Mouse (Mus musculus): ENCODE measurements around the gene 3100002H09Rik. TPM values are rescaled to one million over a fixed set of nuclear protein-coding genes. Genes with fewer than 3 reads are reported as not detected.

Gene 3100002H09Rik
- not detected in 2 replicates for total RNA-seq (2014; rRNA removed)
- not detected in 2 replicates for polyA plus RNA-seq (2012; rRNA removed)

GRCm38 (mm10) chr4:124610703-124611102, at the start of gene 3100002H09Rik:
TSS of gene 3100002H09Rik (minus strand) at chr4:124610803.
- no peaks in the 10 kb centered on the region for H3K27me3 ChIP-seq (ENCODE audit: control insufficient read depth, insufficient read depth, low read length)
- H3K36me3 ChIP-seq (ENCODE audit: control insufficient read depth, insufficient read depth, low read length) = no peaks in the 10 kb centered on the region
- no peak within 1 kb of the TSS for H3K9ac ChIP-seq (ENCODE audit: low read depth, low read length)
- TF ChIP-seq POLR2A (IDR thresholded peaks at IDR 0.05; ENCODE audit: extremely low read depth, insufficient read depth, low read length) (no peak), CTCF (IDR thresholded peaks at IDR 0.05; ENCODE audit: low read depth, low read length) (no peak)
- no peak for DNase-seq (ENCODE audit: extremely low read depth, low read depth, low spot score)
- 87% methylated on average over 2 of the region's 2 CpGs for WGBS
- no peak within 1 kb of the TSS for H3K4me3 ChIP-seq (ENCODE audit: insufficient read depth, low read depth, low read length)
- no peak within 1 kb of the TSS for H3K27ac ChIP-seq (replicated peaks; ENCODE audit: insufficient read depth, low read depth, low read length)
- H3K79me2 ChIP-seq (ENCODE audit: control insufficient read depth, insufficient read depth, low read length) = no peaks in the 10 kb centered on the region
- peaks cover 2% of the 10 kb centered on the region; the same call in 1 of the 2 replicates for H3K4me1 ChIP-seq (ENCODE audit: control insufficient read depth, insufficient read depth, low read length)

DNA sequence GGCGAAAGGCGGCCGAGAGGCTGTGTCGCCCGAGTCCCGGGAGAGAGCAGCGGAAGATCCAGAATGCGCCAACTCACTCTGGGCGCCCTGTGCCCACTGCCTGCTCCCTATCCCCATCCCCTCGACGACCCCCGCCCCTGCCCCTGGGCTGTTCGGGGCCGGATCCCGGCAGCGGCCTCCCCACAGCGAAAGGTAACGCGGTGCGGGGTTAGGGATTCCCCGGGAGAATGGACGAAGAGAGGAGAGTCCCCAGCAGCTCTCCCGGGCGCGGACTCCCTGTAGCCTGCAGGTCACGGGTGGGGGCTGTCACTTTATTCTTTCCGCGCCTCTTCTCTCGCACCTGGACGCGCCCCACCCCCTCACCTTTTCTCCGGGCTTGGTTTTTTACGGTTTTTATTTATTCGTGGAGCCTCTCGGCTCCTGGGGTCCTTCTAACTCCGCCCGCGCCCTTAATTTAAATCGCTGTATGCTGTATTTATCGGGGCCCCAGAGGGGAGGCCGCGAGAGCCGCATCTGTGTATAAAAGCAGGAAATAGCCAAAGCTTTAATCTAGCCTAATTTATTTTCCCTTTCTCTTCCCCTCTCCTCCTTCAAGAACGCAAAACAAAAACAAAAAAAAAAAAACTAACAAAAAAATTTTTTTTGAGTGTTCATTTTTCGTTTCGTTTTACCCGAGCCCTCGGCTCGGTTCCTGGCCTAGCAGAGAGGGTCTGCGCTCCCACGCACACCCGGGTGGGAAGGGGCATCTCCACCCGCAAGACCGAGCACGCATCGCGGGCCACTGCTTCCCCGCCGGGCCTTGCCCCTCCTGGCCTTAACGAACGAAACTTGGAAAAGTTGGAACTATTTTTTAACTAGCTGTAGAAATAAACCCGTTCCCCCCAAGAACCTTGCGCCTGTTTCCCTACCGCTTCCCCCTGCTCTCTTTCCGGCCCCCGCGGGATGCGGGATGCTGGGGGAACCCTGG, 48.9 kb upstream of the 3100002H09Rik start:
- DNase-seq (ENCODE audit: extremely low read depth, low read depth, low spot score) = no peak
- peak overlapping the region; percentile 19; the same call in 1 of the 2 replicates for H3K4me3 ChIP-seq (ENCODE audit: insufficient read depth, low read depth, low read length)
- no peaks in the 10 kb centered on the region for H3K36me3 ChIP-seq (ENCODE audit: control insufficient read depth, insufficient read depth, low read length)
- no peak overlapping the region for H3K9ac ChIP-seq (ENCODE audit: low read depth, low read length)
- peaks cover 48% of the 10 kb centered on the region for H3K27me3 ChIP-seq (ENCODE audit: control insufficient read depth, insufficient read depth, low read length)
- peaks cover 3% of the 10 kb centered on the region; the same call in 1 of the 2 replicates for H3K4me1 ChIP-seq (ENCODE audit: control insufficient read depth, insufficient read depth, low read length)
- H3K79me2 ChIP-seq (ENCODE audit: control insufficient read depth, insufficient read depth, low read length) = no peaks in the 10 kb centered on the region
- WGBS = 6% methylated on average over 68 of the region's 68 CpGs
- TF ChIP-seq POLR2A (IDR thresholded peaks at IDR 0.05; ENCODE audit: extremely low read depth, insufficient read depth, low read length) (no peak), CTCF (IDR thresholded peaks at IDR 0.05; ENCODE audit: low read depth, low read length) (no peak)
- no peak overlapping the region for H3K27ac ChIP-seq (replicated peaks; ENCODE audit: insufficient read depth, low read depth, low read length)

DNA sequence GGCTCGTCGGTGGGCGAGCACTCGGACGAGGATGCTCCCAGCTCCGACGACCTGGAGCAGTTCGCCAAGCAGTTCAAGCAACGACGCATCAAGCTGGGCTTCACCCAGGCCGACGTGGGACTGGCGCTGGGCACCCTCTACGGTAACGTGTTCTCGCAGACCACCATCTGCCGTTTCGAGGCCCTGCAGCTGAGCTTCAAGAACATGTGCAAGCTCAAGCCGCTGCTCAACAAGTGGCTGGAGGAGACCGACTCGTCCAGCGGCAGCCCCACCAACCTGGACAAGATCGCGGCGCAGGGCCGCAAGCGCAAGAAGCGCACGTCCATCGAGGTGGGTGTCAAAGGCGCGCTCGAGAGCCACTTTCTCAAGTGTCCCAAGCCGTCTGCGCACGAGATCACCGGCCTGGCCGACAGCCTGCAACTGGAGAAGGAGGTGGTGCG, 47.8 kb upstream of the 3100002H09Rik start:
- Histone ChIP-seq H3K27ac (replicated peaks; ENCODE audit: insufficient read depth, low read depth, low read length) (no peak overlapping the region), H3K4me3 (ENCODE audit: insufficient read depth, low read depth, low read length) (no peak overlapping the region; the same call in 1 of the 2 replicates), H3K9ac (ENCODE audit: low read depth, low read length) (no peak overlapping the region), H3K79me2 (ENCODE audit: control insufficient read depth, insufficient read depth, low read length) (no peaks in the 10 kb centered on the region), H3K27me3 (ENCODE audit: control insufficient read depth, insufficient read depth, low read length) (peaks cover 48% of the 10 kb centered on the region), H3K36me3 (ENCODE audit: control insufficient read depth, insufficient read depth, low read length) (no peaks in the 10 kb centered on the region), H3K4me1 (ENCODE audit: control insufficient read depth, insufficient read depth, low read length) (peaks cover 3% of the 10 kb centered on the region; the same call in 1 of the 2 replicates)
- no peak for TF ChIP-seq CTCF (IDR thresholded peaks at IDR 0.05; ENCODE audit: low read depth, low read length)
- TF ChIP-seq POLR2A (IDR thresholded peaks at IDR 0.05; ENCODE audit: extremely low read depth, insufficient read depth, low read length) = no peak
- no peak for DNase-seq (ENCODE audit: extremely low read depth, low read depth, low spot score)
- WGBS = 2% methylated on average over 39 of the region's 39 CpGs

- no peak overlapping the region for H3K27ac ChIP-seq (replicated peaks; ENCODE audit: insufficient read depth, low read depth, low read length)
- H3K9ac ChIP-seq (ENCODE audit: low read depth, low read length) = peak overlapping the region; percentile 66
- no peaks in the 10 kb centered on the region for H3K79me2 ChIP-seq (ENCODE audit: control insufficient read depth, insufficient read depth, low read length)
- peak overlapping the region; percentile 59; the same call in 1 of the 2 replicates for H3K4me3 ChIP-seq (ENCODE audit: insufficient read depth, low read depth, low read length)
- DNase-seq (ENCODE audit: extremely low read depth, low read depth, low spot score) = no peak
- TF ChIP-seq CTCF (IDR thresholded peaks at IDR 0.05; ENCODE audit: low read depth, low read length) (no peak), POLR2A (IDR thresholded peaks at IDR 0.05; ENCODE audit: extremely low read depth, insufficient read depth, low read length) (no peak)
- peaks cover 3% of the 10 kb centered on the region; the same call in 1 of the 2 replicates for H3K4me1 ChIP-seq (ENCODE audit: control insufficient read depth, insufficient read depth, low read length)
- no peaks in the 10 kb centered on the region for H3K36me3 ChIP-seq (ENCODE audit: control insufficient read depth, insufficient read depth, low read length)
- peaks cover 48% of the 10 kb centered on the region for H3K27me3 ChIP-seq (ENCODE audit: control insufficient read depth, insufficient read depth, low read length)
- 2% methylated on average over 61 of the region's 61 CpGs for WGBS
Observed at GRCm38 (mm10) chr4:124657781-124658180, 47.2 kb upstream of the 3100002H09Rik start.

DNA sequence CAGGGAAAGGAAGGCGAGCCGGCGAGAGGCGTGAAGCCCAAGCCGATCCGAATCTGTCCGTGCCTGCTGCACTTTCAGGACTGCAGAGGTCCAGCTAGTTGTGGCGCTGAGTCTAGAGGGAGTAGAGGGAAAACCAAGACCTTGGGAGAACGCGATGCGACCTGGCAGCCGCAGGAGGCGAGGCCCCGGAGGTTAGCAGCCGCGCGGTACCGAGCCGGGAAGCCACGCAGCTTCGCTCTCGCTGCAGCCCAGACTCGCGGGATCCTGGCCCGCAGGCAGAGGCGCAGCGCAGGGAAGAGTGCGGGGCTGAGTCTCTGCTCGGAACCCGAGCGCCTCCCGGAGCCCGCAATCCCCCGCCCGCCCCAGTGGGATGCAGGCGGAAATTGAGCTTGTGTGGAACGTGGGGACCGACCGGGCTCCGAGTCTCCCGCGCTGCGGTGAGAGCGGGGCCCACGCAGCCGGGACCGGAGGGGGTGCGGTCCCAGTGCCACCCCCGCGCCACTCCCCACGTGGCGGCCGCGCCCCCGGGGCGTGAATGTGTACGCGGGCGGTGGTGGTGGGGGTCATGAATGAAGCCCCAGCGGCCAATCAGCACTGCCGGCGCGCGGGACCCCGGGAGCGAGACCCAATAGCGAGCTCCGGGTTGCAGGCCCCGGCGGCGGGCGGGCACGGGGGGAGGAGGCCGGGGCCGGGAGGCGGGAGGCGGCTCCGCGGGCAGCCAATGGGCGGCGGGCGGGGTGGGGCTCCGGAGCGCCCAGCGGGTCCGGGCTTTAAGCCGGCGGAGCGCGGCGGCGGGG, 46.4 kb upstream of the 3100002H09Rik start:
- no peak overlapping the region for H3K27ac ChIP-seq (replicated peaks; ENCODE audit: insufficient read depth, low read depth, low read length)
- H3K4me3 ChIP-seq (ENCODE audit: insufficient read depth, low read depth, low read length) = peak overlapping the region; percentile 72; the same call in 1 of the 2 replicates
- H3K9ac ChIP-seq (ENCODE audit: low read depth, low read length) = peak overlapping the region; percentile 41
- H3K27me3 ChIP-seq (ENCODE audit: control insufficient read depth, insufficient read depth, low read length) = peaks cover 48% of the 10 kb centered on the region
- under 1% methylated on average over 80 of the region's 92 CpGs for WGBS
- peak; percentile 19 for DNase-seq (ENCODE audit: extremely low read depth, low read depth, low spot score)
- no peaks in the 10 kb centered on the region for H3K36me3 ChIP-seq (ENCODE audit: control insufficient read depth, insufficient read depth, low read length)
- H3K79me2 ChIP-seq (ENCODE audit: control insufficient read depth, insufficient read depth, low read length) = no peaks in the 10 kb centered on the region
- TF ChIP-seq POLR2A (IDR thresholded peaks at IDR 0.05; ENCODE audit: extremely low read depth, insufficient read depth, low read length) (no peak), CTCF (IDR thresholded peaks at IDR 0.05; ENCODE audit: low read depth, low read length) (no peak)
- H3K4me1 ChIP-seq (ENCODE audit: control insufficient read depth, insufficient read depth, low read length) = peaks cover 3% of the 10 kb centered on the region; the same call in 1 of the 2 replicates
